8 mouse cellular contexts compared by ENCODE assay signal in the genomic region with DNA sequence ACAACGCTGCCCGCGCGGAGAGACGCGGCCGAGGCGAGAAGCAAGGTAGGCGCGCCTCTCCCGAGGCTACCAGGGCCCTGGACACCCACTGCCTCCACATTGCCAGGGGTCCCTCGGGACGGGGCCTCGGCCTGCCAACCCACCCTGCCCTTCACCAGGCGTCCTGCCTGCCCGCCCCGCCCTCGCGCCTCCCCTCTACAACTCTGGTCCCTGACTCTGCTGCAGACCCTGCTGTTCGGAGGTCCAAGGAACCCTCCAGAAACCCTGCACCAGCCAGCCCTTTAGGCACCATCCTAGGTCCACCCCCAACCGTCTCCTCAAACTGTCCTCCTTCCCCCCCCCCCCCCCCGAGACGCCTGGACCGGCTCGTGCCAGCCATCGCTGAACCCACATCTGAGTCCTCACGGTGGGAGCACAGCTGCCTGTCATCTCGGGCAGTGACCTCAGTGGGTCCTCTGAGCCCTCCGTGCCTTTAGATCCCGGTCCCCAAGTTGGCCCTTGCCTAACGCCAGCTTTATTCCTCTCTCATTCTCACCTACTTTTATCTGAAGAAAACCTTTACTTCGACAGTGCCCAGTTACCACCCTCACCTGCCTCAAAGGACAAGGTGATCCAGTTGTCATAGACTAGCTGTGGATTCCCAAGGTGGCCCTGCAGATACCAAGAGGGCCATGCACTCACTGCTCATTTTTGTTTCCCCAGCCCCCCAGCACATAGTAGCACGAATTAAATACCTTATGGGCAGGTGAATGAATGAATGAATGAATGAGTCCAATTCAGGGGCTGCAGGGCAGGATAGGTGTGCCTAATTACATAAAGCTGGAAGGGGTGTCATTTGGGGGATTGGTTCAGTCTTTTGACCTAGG. TPM values are rescaled to one million over a fixed set of nuclear protein-coding genes. Genes with fewer than 3 reads are reported as not detected.
DNase-seq lines count a peak whose midpoint lies in the region; ATAC-seq and TF ChIP-seq lines count a peak whose summit lies in the region.

No protein-coding gene starts in this region.

- no peak for DNase-seq in kidney, adult 8-10 months
- no peak for DNase-seq in hindbrain, embryonic 14.5 days (ENCODE audit: low spot score)
- no peak for DNase-seq in urinary bladder, postnatal 36 days (ENCODE audit: low spot score in 2 of 2)
- no peak for DNase-seq in gastrocnemius, postnatal 4 days (ENCODE audit: low spot score in 2 of 2)
- no peak for DNase-seq in right cerebral cortex, postnatal 10 days (ENCODE audit: low spot score in 2 of 2)

- H3K27ac ChIP-seq in kidney, embryonic 15.5 days = peak overlapping the region; percentile 67
- peak overlapping the region; percentile 99 for H3K27ac ChIP-seq in cortical plate, adult 2 months (ENCODE audit: insufficient read depth, low read length)
- peak overlapping the region; percentile 87 for H3K27ac ChIP-seq in hindbrain, embryonic 14.5 days
- H3K27ac ChIP-seq in midbrain, embryonic 16.5 days (ENCODE audit: low read length) = peak overlapping the region; percentile 88

- H3K9me3 ChIP-seq in kidney, embryonic 15.5 days (replicated peaks) = no peaks in the 10 kb centered on the region
- H3K9me3 ChIP-seq in hindbrain, embryonic 14.5 days (ENCODE audit: control insufficient read depth, low read length) = no peaks in the 10 kb centered on the region
- no peaks in the 10 kb centered on the region for H3K9me3 ChIP-seq in midbrain, embryonic 16.5 days (replicated peaks; ENCODE audit: control insufficient read depth, low read length, poor library complexity, severe bottlenecking)

- ATAC-seq in kidney, embryonic 15.5 days (replicated peaks; ENCODE audit: low FRiP score) = peak; percentile 69
- peak; percentile 80 for ATAC-seq in hindbrain, embryonic 14.5 days (ENCODE audit: low FRiP score)
- peak; percentile 83 for ATAC-seq in midbrain, embryonic 16.5 days

- peaks cover 18% of the 10 kb centered on the region for H3K4me1 ChIP-seq in kidney, embryonic 15.5 days
- H3K4me1 ChIP-seq in cortical plate, adult 2 months (ENCODE audit: control insufficient read depth, insufficient read depth, low read length) = peaks cover 3% of the 10 kb centered on the region
- peaks cover 20% of the 10 kb centered on the region for H3K4me1 ChIP-seq in hindbrain, embryonic 14.5 days (replicated peaks; ENCODE audit: control insufficient read depth, insufficient read depth, low read length)
- peaks cover 30% of the 10 kb centered on the region for H3K4me1 ChIP-seq in midbrain, embryonic 16.5 days (ENCODE audit: control insufficient read depth, insufficient read depth, low read length)

- TF ChIP-seq POLR2A in cortical plate, adult 2 months (IDR thresholded peaks at IDR 0.05; ENCODE audit: extremely low read depth, insufficient read depth, low read length) = no peak

- peak overlapping the region; percentile 77 for H3K9ac ChIP-seq in kidney, embryonic 15.5 days
- H3K9ac ChIP-seq in hindbrain, embryonic 14.5 days = peak overlapping the region; percentile 75
- peak overlapping the region; percentile 84 for H3K9ac ChIP-seq in midbrain, embryonic 16.5 days (ENCODE audit: low read depth, low read length)

- H3K36me3 ChIP-seq in kidney, embryonic 15.5 days = no peaks in the 10 kb centered on the region; the same call in 1 of the 2 replicates
- no peaks in the 10 kb centered on the region for H3K36me3 ChIP-seq in hindbrain, embryonic 14.5 days (replicated peaks; ENCODE audit: control insufficient read depth, insufficient read depth)
- H3K36me3 ChIP-seq in midbrain, embryonic 16.5 days (ENCODE audit: control insufficient read depth, insufficient read depth, low read length) = no peaks in the 10 kb centered on the region

- WGBS in kidney, embryonic 15.5 days = 12% methylated on average over 19 of the region's 33 CpGs
- WGBS in hindbrain, embryonic 14.5 days = 8% methylated on average over 17 of the region's 33 CpGs
- 6% methylated on average over 24 of the region's 33 CpGs for WGBS in midbrain, embryonic 16.5 days

- 0 out of 2 replicates have a peak, but pooled peaks cover 5% of the 10 kb centered on the region for H3K27me3 ChIP-seq in kidney, embryonic 15.5 days
- H3K27me3 ChIP-seq in hindbrain, embryonic 14.5 days (ENCODE audit: control insufficient read depth, insufficient read depth, low read length) = no peaks in the 10 kb centered on the region
- H3K27me3 ChIP-seq in midbrain, embryonic 16.5 days (ENCODE audit: control insufficient read depth, insufficient read depth, low read depth, low read length) = no peaks in the 10 kb centered on the region

- H3K4me2 ChIP-seq in kidney, embryonic 15.5 days = peak overlapping the region; percentile 95
- H3K4me2 ChIP-seq in hindbrain, embryonic 14.5 days (replicated peaks) = peak overlapping the region; percentile 88
- H3K4me2 ChIP-seq in midbrain, embryonic 16.5 days (ENCODE audit: low read length) = peak overlapping the region; percentile 91

- no peak for TF ChIP-seq CTCF in cortical plate, adult 2 months (IDR thresholded peaks at IDR 0.05; ENCODE audit: extremely low read depth, insufficient read depth, low read length)

- H3K4me3 ChIP-seq in kidney, embryonic 15.5 days (replicated peaks) = peak overlapping the region; percentile 82
- H3K4me3 ChIP-seq in cortical plate, adult 2 months (ENCODE audit: insufficient read depth, low read length) = peak overlapping the region; percentile 53
- H3K4me3 ChIP-seq in hindbrain, embryonic 14.5 days (replicated peaks; ENCODE audit: low read length) = peak overlapping the region; percentile 71
- peak overlapping the region; percentile 77 for H3K4me3 ChIP-seq in midbrain, embryonic 16.5 days (ENCODE audit: low read depth, low read length)

RNA-seq across cellular contexts. Expression of gene Rusc2, which starts 0.6 kb away (rescaled TPM):
- 11.7 and 14.1 TPM in 2 replicates for polyA plus RNA-seq in kidney, embryonic 15.5 days (2015; fragmentation: Nextera tagmentation; extraction: Ambion mirVana)
- 50.6 and 53.8 TPM in 2 replicates for polyA plus RNA-seq in cortical plate, adult 2 months (2012; rRNA removed)
- polyA plus RNA-seq in hindbrain, embryonic 14.5 days (2014; fragmentation: Nextera tagmentation; extraction: Ambion mirVana) = 58.3 and 58.5 TPM in 2 replicates
- polyA plus RNA-seq in midbrain, embryonic 16.5 days (2015; fragmentation: Nextera tagmentation; extraction: Ambion mirVana) = 85.4 and 89.0 TPM in 2 replicates
- 10 to 100 TPM; 58.6 to 63.4 TPM for total RNA-seq in gastrocnemius, postnatal 4 days (2021)

RNA-seq across cellular contexts. Expression of gene Fam166b, which starts 46.5 kb away (rescaled TPM):
- polyA plus RNA-seq in kidney, embryonic 15.5 days (2015; fragmentation: Nextera tagmentation; extraction: Ambion mirVana) = 0.27 and 0.44 TPM in 2 replicates
- 1.8 and 1.9 TPM in 2 replicates for polyA plus RNA-seq in cortical plate, adult 2 months (2012; rRNA removed)
- 1.6 and 2.2 TPM in 2 replicates for polyA plus RNA-seq in hindbrain, embryonic 14.5 days (2014; fragmentation: Nextera tagmentation; extraction: Ambion mirVana)
- 1.6 and 2.3 TPM in 2 replicates for polyA plus RNA-seq in midbrain, embryonic 16.5 days (2015; fragmentation: Nextera tagmentation; extraction: Ambion mirVana)
- total RNA-seq in gastrocnemius, postnatal 4 days (2021) = under 1 TPM in 1 of 2 experiments, not detected in 1; 0.47 TPM

RNA-seq across cellular contexts. Expression of gene Tesk1, which starts 59.4 kb away (rescaled TPM):
- 5.9 and 7.4 TPM in 2 replicates for polyA plus RNA-seq in kidney, embryonic 15.5 days (2015; fragmentation: Nextera tagmentation; extraction: Ambion mirVana)
- polyA plus RNA-seq in cortical plate, adult 2 months (2012; rRNA removed) = 77.0 and 78.5 TPM in 2 replicates
- 21.8 and 22.6 TPM in 2 replicates for polyA plus RNA-seq in hindbrain, embryonic 14.5 days (2014; fragmentation: Nextera tagmentation; extraction: Ambion mirVana)
- polyA plus RNA-seq in midbrain, embryonic 16.5 days (2015; fragmentation: Nextera tagmentation; extraction: Ambion mirVana) = 10.7 and 11.2 TPM in 2 replicates
- total RNA-seq in gastrocnemius, postnatal 4 days (2021) = 10 to 100 TPM; 39.3 to 40.9 TPM
